Mouse (Mus musculus) G1E (cell line): ENCODE results near the gene Itih5.

Experiments used
- CTCF ChIP-seq: IDR thresholded peaks from 2 replicates; pipeline ENCODE4 v1.5.1; 2012; ENCODE audit warnings: low read depth, low read length, inconsistent platforms, mixed read lengths
- POLR2AphosphoS5 ChIP-seq: IDR thresholded peaks from 2 replicates; pipeline ENCODE4 v1.6.1; 2012; ENCODE audit warnings: low read depth, low read length, inconsistent platforms; ENCODE audit not compliant: insufficient replicate concordance

GRCm38 (mm10) chr2:10121826-10122225, 31.5 kb upstream of the Itih5 start:
- TF ChIP-seq CTCF (no peak), POLR2AphosphoS5 (no peak)
